Mouse (Mus musculus) erythroblast, adult 5-6 weeks (primary cell): ENCODE data around the gene Slc25a22. TPM values are rescaled to one million over a fixed set of nuclear protein-coding genes. Genes with fewer than 3 reads are reported as not detected.

Source experiments
- ATAC-seq: replicated peaks from 2 replicates; pipeline ENCODE4 v1.8.0; 2016; ENCODE audit warnings: moderate number of reproducible peaks, mild to moderate bottlenecking, moderate TSS enrichment, inconsistent platforms; ENCODE audit not compliant: poor library complexity, low FRiP score, severe bottlenecking
- total RNA-seq, 2 experiments: library from RNA; stranded (forward) in 1 of 2; stranded (reverse) in 1 of 2; fragments of 150-400 nt in 1 of 2; fragments of 200-764, 138-1000 nt in 1 of 2; gene quantifications; 2 replicates each; pipeline versions ENCODE4 v1.2.3 to v1.2.4; 2015 to 2017; ENCODE audit warnings: low replicate concordance in 2 of 2

The Slc25a22 gene
- 8.2 and 11.7 TPM in 2 replicates for total RNA-seq (2015; ENCODE audit: low replicate concordance)
- 3.2 and 10.0 TPM in 2 replicates for total RNA-seq (2017; ENCODE audit: low replicate concordance)

DNA sequence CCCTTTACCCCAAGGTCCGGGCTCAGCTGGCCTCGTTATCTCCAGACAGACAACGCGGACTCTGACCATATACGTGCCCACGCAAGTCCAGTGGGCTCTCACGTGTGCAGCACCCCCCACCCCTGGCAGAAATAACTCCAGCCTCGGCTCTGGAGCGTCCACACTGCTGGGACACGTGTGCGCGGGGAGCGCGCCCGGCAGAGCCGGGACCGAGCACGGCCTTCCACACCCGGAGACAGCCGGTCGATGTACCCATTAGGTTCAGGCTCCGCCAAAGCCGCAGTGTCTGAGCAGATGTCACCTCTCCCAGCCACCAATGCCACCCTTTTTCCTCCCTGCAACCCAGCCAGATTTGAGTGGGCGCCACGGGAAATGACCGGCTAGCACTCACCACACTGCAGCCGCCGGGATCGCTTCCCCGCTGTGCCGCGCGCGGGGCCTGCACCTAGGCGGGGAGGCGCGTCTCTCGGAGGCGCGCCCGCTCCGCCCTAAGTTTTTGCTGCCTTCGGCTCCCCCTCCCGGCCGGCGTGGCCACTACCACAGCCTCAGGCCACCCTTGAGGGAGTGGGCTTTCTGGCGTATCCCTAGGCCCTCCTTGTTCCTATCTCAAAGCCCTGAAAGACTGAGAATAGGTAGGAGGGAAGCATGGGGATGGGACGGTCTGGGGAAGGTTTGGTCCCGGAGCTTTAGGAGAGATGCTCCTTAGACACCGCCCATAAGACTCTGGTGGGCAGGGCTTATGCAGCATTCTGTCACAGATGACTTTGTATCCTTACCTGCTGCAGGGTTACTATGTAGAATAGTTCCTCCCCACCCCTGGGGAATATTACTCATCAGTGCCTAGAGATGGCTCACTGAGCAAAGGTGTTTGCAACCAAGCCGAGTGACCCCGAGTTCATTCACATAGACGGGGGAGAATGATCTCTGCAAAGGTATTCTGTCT is at the start of gene Slc25a22:
Gene Slc25a22 (minus strand): TSS at position 715 of the 943 bp plus-strand sequence.
- ATAC-seq = peak; percentile 65

DNA sequence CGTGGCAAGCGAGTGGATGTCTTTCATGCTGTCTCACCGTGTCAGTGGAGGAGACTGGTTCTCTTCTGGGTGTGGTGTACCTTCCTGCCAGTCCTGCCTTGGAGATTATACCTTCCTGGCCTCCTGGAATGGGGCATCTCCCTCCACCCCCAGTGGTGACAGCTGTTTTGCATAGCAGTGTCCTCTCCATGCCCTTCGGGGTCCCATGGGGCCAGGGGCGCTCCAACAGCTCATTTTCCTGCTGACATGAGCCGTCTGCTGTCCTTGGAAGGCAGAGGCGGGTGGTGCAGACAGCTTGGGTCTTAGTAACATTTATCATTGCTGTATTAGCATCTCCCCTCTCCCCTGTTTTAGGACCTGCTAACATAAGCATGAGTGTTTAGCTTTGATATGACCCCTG is 49.4 kb upstream of the Slc25a22 start:
- no peak for ATAC-seq

DNA sequence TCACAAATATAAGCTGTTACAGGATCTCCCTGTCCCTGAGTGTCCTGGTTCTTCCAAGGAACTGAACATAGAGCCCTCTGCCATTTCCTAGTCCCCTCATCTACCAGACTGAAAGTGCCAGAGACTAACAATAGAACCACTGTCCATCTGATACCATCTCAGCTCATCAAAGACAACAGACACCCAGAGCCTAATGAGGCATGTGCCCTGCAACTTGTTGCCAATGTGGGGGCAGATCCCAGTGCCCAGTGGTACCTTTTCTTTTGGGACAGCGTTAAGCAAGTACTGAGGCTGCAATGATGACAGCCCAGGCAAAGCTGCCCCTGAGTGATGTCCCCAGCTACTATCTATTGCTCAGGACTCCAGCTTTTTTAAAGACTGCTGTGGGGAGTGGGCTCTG is 48.5 kb upstream of the Slc25a22 start:
- no peak for ATAC-seq

DNA sequence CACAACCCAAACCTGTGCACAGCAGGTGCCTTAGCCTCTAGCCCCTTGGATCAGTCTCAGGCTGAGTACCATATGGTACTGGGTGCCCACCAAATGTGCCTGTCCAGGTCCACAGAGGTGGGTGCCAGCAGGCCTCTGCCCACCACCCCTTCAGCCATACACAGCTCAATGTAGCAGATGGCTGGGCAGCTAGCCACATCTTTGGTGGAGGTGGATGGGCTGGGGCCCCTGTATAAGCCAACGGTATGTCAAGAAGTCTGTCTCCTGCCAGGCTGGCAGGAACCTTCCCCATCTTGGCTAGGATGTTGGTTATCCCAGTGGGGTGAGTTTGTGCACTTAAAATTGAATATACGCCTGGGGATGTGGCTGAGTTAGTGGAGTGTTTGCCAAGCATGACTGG is 47.9 kb upstream of the Slc25a22 start:
- ATAC-seq = no peak

DNA sequence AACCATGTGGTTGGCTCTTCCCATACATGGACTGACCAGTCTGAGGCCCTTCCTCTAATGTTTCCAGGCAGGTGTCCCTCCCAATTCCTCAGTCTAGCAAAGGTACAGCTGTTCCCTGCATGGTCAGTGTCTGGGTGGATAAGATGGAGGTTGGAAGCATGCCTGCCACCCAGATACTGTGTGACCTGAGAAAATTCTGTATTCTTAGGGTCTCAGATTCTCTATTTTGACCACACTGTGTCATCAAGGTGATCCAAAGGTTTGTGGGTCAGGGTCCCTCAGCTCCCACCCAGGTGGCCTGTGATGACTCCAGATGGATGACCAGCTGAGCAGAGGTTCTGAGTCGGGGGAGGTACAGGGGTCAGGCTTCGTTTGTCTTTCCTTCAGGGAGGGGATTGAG is 47.5 kb upstream of the Slc25a22 start:
- no peak for ATAC-seq

GRCm38 (mm10) chr7:141484186-141485120 is 46.8 kb upstream of the Slc25a22 start:
- no peak for ATAC-seq

GRCm38 (mm10) chr7:141483114-141483653 is 45.5 kb upstream of the Slc25a22 start:
- no peak for ATAC-seq

GRCm38 (mm10) chr7:141482531-141483024 is 44.9 kb upstream of the Slc25a22 start:
- no peak for ATAC-seq

DNA sequence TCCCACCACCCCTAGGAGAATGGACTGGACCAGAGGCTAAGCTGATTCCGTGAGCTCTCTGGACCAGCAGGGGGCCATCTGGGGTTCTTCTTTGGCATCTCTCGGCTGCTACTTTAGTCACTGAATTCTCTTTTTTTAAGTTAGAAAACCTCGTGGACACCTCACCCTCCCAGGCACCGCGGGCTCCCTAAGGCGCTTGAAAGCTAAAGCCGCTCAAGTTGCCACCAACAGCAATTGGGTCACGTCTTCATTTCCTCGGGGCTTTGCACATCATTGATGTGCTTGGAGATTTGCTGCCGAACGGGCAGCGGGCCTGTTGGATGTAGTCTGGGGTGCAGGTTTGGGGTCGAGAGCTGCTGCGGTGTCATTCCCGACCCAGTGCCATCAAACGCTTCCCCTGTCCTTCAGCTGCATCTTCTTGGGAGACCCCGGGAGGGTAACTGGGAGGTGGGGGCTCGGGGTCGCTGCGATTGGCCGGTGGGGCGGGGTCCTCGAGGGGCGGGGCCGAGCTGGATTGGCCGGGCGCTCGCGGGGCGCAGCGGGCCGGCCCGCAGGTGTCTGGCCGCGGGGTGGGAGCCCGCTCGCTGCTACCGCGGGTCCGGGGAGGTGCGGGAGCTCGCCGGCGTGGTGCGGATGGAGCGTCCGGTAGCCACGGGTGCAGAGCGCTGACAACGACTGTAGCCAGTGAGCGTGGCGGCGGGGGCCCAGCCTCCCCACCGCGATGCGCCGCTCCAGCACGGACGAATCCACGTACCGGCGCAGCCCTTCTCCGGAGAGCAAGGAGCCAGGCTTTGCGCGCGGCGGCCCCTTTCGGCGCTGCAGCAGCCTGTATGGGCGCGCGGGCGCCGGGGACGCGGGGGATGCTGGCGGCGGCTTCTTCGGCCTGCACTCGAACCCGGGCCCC is 44.1 kb upstream of the Slc25a22 start:
- peak; percentile 41 for ATAC-seq

- ATAC-seq = peak; percentile 75
Measured at GRCm38 (mm10) chr7:141480842-141481497, 43.3 kb upstream of the Slc25a22 start.

GRCm38 (mm10) chr7:141478270-141478748 is 40.6 kb upstream of the Slc25a22 start:
- no peak for ATAC-seq

DNA sequence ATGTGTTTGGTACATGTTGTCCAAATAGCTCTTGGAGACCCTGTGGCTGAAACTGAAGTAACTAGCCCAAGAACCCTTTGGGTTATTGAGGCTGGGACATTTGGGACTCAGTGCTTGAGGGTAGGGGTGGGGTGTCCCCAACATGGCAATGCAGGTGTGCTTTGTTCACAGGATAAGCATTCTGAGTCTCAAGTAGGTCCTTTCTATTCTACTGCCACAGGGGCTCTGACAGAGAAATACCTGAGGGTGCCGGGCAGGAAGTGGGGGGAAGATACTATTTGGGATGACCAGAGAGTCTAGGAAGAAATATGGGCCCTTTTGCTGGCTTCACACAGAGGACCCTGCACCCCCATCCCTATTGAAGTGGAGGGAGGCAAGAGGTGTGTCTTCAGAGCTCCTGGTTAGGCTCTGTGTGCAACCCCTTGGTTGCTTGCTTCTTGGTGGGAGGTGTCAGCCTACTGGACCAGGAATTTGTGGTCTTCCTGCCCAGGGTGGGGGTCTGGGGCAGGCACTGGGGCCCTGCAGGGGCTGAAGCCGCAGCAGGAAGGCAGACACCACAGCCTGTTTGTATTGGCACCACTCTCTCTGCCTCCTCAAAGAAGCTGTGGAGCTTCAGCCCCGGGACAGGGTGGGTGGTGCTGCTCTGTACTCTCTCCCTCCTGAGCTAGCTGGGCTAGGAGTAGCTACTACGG is 40.0 kb upstream of the Slc25a22 start:
- ATAC-seq = no peak

- ATAC-seq = no peak
Measured at GRCm38 (mm10) chr7:141476981-141477370, 39.3 kb upstream of the Slc25a22 start.

DNA sequence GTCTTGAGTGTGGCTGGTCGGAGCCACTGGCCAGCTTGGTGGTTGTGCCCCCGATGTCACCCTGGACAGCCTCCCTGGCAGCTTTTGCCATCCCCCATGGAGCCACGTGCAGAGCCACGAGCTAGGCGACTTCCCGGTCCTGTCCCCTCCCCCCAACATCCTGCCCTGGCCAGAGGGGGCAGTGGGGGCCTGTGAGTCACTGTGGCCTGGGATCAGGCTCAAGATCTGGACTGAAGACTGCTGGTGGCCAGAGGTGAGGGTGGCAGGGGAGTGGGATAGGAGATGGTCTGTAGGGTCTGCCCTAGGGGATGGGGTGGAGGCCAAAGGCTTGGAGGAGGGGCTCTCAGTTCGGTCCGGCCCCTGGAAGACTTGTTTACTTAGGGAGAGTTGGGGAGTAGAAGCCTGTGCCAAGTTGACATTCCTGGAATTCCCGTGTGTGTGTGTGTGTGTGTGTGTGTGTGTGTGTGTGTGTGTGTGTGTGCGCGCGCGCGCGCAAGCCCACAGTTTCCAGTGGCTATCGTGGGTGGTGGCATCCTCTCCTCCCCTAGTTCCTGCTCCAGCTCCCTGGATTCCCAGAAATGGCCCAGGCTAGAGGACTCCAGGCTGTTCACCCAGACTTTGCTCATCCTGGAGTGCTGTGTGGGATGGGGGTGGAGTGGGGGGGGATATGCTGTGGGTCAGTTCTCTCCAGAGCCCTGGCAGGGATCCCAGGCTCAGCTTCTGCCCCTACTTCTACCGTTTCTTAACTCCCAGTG is 38.7 kb upstream of the Slc25a22 start:
- ATAC-seq = no peak

GRCm38 (mm10) chr7:141475805-141476158 is 38.1 kb upstream of the Slc25a22 start:
- ATAC-seq = no peak

DNA sequence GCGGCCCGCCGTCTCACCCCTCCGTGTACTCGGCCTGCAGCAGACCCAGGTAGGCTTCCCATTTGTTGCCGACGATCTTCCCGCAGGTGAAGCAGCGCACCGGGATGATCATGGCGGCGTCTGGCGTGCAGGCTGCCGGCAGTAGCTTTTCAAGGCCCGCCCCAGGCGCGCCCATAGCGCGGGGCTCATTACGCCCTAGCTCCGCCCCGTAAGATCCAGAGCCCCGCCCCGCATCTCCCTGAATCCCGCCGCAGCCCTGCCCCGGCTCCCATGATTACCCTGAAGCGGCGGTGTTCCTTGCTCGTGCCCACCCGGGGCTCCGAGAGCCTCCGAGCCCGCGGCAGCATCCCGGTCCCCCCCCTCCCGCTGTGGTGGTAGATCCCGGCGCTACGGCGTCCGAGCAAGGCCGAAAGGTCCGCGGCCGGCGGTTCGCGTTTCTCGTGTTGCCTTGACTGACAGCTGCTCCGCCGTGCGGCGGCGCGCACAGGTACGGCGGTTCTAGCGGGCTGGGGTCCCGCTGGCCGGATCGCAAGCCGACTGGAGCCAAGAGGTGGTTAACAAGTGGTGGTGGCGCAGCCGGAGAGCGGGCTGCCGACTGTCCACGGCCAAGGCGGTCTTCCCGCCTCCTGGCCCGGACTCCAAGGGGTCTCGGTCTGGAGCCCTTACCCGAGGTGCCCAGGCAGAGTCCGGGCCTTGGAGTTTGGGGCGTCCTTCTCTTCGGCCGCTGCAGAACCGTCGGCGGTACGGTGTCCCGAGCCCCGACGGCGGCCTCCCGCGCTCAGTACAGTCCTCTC is 37.5 kb upstream of the Slc25a22 start, which contains the start of the genes Polr2l and Tspan4:
Gene Polr2l (minus strand): TSS at position 122 of the 794 bp plus-strand sequence.
Gene Tspan4 (plus strand): TSS at position 230 of the 794 bp plus-strand sequence.
- ATAC-seq = peak; percentile 82
